Mouse (Mus musculus) intestine, embryonic 14.5 days (tissue): ENCODE data around the gene Ptprn2. TPM values are rescaled to one million over a fixed set of nuclear protein-coding genes. Genes with fewer than 3 reads are reported as not detected.

ENCODE experiments used
- ATAC-seq: fragments of 200-750 bp; cut with Nextera tagmentation; replicated peaks from 2 replicates; pipeline ENCODE4 v1.8.0; 2017; ENCODE audit warnings: low read depth, moderate number of reproducible peaks, moderate TSS enrichment, moderate library complexity; ENCODE audit not compliant: low FRiP score, low TSS enrichment
- DNase-seq: peaks from one replicate; pipeline ENCODE4 v3.0.0-alpha.2; 2018; ENCODE audit warnings: low spot score
- H3K27ac ChIP-seq: fragments of 300-500 bp; sonication (generic); 2 replicates; pipeline ENCODE4 v1.5.1; 2014; ENCODE audit warnings: low read depth, mild to moderate bottlenecking, control low read depth
- H3K27me3 ChIP-seq: fragments of 300-500 bp; sonication (generic); replicated peaks from 2 replicates; pipeline ENCODE4 v1.6.1; 2014; ENCODE audit warnings: low read length, control low read depth; ENCODE audit not compliant: control insufficient read depth, insufficient read depth
- H3K36me3 ChIP-seq: fragments of 300-500 bp; sonication (generic); 2 replicates; pipeline ENCODE4 v1.6.1; 2014; ENCODE audit warnings: low read length, control low read depth; ENCODE audit not compliant: control insufficient read depth, insufficient read depth
- H3K4me1 ChIP-seq: fragments of 300-500 bp; sonication (generic); replicated peaks from 2 replicates; pipeline ENCODE4 v1.6.1; 2014; ENCODE audit warnings: low read length, control low read depth, mixed read lengths; ENCODE audit not compliant: control insufficient read depth, insufficient read depth
- H3K4me2 ChIP-seq: fragments of 300-500 bp; sonication (generic); 2 replicates; pipeline ENCODE4 v1.6.1; 2014; ENCODE audit warnings: low read length
- H3K4me3 ChIP-seq: fragments of 300-500 bp; sonication (generic); 2 replicates; pipeline ENCODE4 v1.5.1; 2014; ENCODE audit warnings: low read depth, low read length, control low read depth, mixed read lengths
- H3K9ac ChIP-seq: fragments of 300-500 bp; sonication (generic); 2 replicates; pipeline ENCODE4 v1.6.1; 2014; ENCODE audit warnings: mild to moderate bottlenecking, low read length
- H3K9me3 ChIP-seq: fragments of 300-500 bp; sonication (generic); 2 replicates; pipeline ENCODE4 v1.6.1; 2016; ENCODE audit warnings: low read length, control low read depth; ENCODE audit not compliant: control insufficient read depth
- WGBS: fragments of 180-500 bp; shearing (Covaris S2); extraction: QIAGEN DNeasy Blood & Tissue Kit; methylation state at CpG from one replicate; pipeline ENCODE4 v1.1.7; 2014; 5-methylcytosine and 5-hydroxymethylcytosine counted together
- polyA plus RNA-seq: library from polyadenylated mRNA; unstranded; fragments of >200 nt; fragmentation: Nextera tagmentation; extraction: Ambion mirVana; gene quantifications from 2 replicates; pipeline ENCODE4 v1.2.1, GENCODE M21; 2014

The Ptprn2 gene
- polyA plus RNA-seq, 1 experiment from 2014 or later: 2.0 TPM

DNA sequence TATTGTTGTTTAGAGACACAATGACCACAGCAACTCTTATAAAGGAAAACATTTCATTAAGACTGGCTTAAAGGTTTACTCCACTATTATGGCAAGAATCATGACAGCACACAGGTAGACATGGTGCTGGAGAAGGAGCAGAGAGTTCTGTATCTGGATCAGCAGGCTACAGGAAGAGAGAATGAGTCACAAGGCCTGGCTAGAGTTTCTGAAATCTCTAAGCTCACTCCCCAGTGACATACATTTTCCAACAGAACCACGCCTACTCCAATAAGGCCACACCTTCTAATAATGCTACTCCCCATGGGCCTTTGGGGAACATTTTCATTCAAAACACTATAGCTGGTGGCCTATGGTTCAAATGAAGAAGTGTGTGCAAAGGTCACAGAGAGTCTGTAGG, 53.8 kb downstream of the Ptprn2 start:
- Histone ChIP-seq H3K4me1 (no peaks in the 10 kb centered on the region), H3K4me2 (no peak overlapping the region), H3K27me3 (no peaks in the 10 kb centered on the region), H3K9me3 (no peaks in the 10 kb centered on the region), H3K4me3 (no peak overlapping the region), H3K27ac (no peak overlapping the region), H3K36me3 (no peaks in the 10 kb centered on the region), H3K9ac (no peak overlapping the region)
- WGBS: 80% methylated on average over 1 of the region's 1 CpGs
- DNase-seq (no peak), ATAC-seq (no peak)

DNA sequence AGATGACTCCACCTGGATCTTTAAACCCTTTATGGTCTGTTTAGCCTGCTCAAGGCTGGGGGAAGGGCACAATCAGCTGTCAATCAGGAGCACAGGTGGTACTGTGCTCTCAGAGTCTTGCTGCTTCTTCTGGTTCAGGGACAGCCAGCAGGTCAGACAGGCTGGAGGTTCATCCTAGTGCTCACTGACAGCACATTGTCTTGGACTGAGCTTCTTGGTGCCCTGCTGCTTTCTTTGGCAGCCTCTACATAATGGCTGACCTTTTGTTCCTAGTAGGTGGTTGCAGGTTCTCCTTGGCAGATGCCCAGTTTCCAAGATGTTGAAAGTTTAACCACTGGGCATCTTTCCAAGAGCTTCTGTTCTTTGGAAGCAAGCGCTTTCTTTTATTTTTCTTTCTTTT, 55.1 kb downstream of the Ptprn2 start:
- no peak overlapping the region for H3K9ac ChIP-seq
- H3K36me3 ChIP-seq: no peaks in the 10 kb centered on the region
- no peaks in the 10 kb centered on the region for H3K27me3 ChIP-seq
- no peak overlapping the region for H3K4me3 ChIP-seq
- ATAC-seq (no peak), DNase-seq (no peak)
- no peak overlapping the region for H3K27ac ChIP-seq
- no peak overlapping the region for H3K4me2 ChIP-seq
- H3K9me3 ChIP-seq: no peaks in the 10 kb centered on the region
- WGBS: 81% methylated on average over 1 of the region's 1 CpGs
- no peaks in the 10 kb centered on the region for H3K4me1 ChIP-seq

GRCm38 (mm10) chr12:116550031-116550430, 64.5 kb downstream of the Ptprn2 start:
- Histone ChIP-seq H3K9ac (no peak overlapping the region), H3K36me3 (no peaks in the 10 kb centered on the region), H3K4me3 (no peak overlapping the region), H3K4me2 (no peak overlapping the region), H3K27ac (no peak overlapping the region), H3K27me3 (no peaks in the 10 kb centered on the region), H3K4me1 (no peaks in the 10 kb centered on the region), H3K9me3 (no peaks in the 10 kb centered on the region)
- no peak for ATAC-seq
- no peak for DNase-seq
- 79% methylated on average over 1 of the region's 1 CpGs for WGBS

DNA sequence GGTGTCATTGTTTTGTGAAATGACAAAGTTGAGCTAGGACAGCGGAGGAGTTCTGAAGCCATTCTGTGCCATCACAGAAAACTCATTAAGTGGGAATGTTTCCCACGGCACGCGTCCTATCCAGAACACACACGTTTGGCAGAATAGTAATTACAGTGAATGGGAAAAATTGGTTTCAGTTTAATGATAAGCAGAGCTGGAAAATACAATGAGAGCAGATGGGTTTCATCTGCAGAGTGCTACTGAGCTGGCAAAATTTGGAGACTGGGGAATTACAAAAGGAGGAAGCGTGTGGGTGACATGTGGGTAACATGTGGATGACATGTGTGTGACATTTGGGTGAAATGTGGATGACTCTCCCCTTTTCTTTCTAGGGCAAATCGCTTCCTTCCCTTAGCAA, 66.0 kb downstream of the Ptprn2 start:
- H3K9ac ChIP-seq: no peak overlapping the region

GRCm38 (mm10) chr12:116552306-116552705, 66.8 kb downstream of the Ptprn2 start:
- H3K9me3 ChIP-seq: no peaks in the 10 kb centered on the region
- no peaks in the 10 kb centered on the region for H3K27me3 ChIP-seq
- WGBS: 81% methylated on average over 2 of the region's 2 CpGs
- H3K27ac ChIP-seq: no peak overlapping the region
- H3K4me2 ChIP-seq: no peak overlapping the region
- ATAC-seq (no peak), DNase-seq (no peak)
- H3K4me3 ChIP-seq: no peak overlapping the region
- no peaks in the 10 kb centered on the region for H3K36me3 ChIP-seq
- no peak overlapping the region for H3K9ac ChIP-seq
- no peaks in the 10 kb centered on the region for H3K4me1 ChIP-seq

More for the DNA sequence above, 66.0 kb downstream of the Ptprn2 start:
- Histone ChIP-seq H3K4me3 (no peak overlapping the region), H3K4me2 (no peak overlapping the region), H3K36me3 (no peaks in the 10 kb centered on the region), H3K4me1 (no peaks in the 10 kb centered on the region), H3K9me3 (no peaks in the 10 kb centered on the region), H3K27me3 (no peaks in the 10 kb centered on the region), H3K27ac (no peak overlapping the region)
- DNase-seq: no peak
- WGBS: 84% methylated on average over 7 of the region's 7 CpGs
- no peak for ATAC-seq

DNA sequence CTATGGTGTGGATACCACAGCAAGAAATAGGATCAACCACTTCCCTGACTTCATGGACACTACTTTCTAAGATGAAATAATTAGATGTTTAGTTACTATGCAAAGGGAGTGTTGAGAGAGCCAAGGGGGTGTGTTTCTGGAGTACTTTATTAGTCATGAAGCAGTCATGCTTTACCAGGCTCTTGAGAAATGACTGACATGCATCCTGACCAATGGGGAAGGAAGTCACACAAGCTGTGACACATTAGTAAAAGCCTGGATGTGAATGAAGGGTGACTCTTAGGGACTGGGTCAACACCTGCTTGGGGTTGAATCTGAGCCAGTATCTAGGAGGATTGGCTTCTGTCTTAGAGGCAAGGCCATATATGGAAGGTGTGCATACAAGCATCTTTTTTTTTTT, 67.8 kb downstream of the Ptprn2 start:
- no peaks in the 10 kb centered on the region for H3K4me1 ChIP-seq
- no peak overlapping the region for H3K9ac ChIP-seq
- H3K4me2 ChIP-seq: no peak overlapping the region
- H3K27me3 ChIP-seq: no peaks in the 10 kb centered on the region
- H3K4me3 ChIP-seq: no peak overlapping the region
- no peak overlapping the region for H3K27ac ChIP-seq
- ATAC-seq (no peak), DNase-seq (no peak)
- H3K9me3 ChIP-seq: no peaks in the 10 kb centered on the region
- H3K36me3 ChIP-seq: no peaks in the 10 kb centered on the region

DNA sequence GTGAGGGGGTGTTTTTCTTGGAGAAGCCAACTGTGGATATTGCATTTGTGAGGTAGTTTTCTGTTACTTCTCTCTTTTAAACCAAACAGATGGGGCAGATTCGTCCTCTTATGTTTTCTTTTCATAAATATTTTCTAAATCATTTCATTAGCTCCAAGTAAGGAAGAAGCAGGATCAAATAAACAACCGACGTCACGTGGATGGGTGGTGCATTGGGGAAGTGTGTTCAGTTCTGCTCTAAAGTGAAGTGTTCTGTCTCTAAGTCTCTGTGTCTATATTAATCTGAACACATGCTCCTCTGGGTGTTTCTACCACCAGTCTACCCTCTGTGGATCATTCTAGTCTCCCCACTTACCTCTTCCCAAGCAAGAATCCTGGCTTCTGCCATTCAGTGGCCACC, 70.4 kb downstream of the Ptprn2 start:
- no peak for ATAC-seq
- no peak for DNase-seq
- H3K4me1 ChIP-seq: no peaks in the 10 kb centered on the region
- no peaks in the 10 kb centered on the region for H3K27me3 ChIP-seq
- no peak overlapping the region for H3K27ac ChIP-seq
- H3K36me3 ChIP-seq: no peaks in the 10 kb centered on the region
- 62% methylated on average over 4 of the region's 4 CpGs for WGBS
- no peak overlapping the region for H3K9ac ChIP-seq
- no peak overlapping the region for H3K4me2 ChIP-seq
- H3K9me3 ChIP-seq: no peaks in the 10 kb centered on the region
- H3K4me3 ChIP-seq: no peak overlapping the region

DNA sequence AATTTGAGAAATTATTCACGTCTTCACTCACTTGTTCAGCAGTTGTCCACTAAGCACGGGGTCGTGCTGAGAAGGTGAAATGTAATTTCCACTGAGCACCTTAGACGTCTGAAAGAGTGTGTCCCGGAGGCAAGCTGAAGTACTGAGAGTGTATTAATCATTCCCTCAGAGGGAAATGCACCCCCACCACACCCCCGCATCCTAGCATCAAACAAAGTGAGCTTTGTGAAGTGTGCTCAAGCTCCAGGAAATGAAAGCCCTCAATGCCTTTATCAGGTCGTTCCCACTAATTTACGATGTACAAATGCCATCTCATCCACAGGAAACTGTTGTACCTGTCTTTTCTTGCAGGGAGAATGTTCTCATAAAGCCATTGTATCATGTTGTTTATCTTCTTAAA, 78.9 kb downstream of the Ptprn2 start:
- Histone ChIP-seq H3K4me2 (no peak overlapping the region), H3K36me3 (no peaks in the 10 kb centered on the region), H3K4me3 (no peak overlapping the region), H3K9ac (no peak overlapping the region), H3K27ac (no peak overlapping the region), H3K27me3 (no peaks in the 10 kb centered on the region), H3K4me1 (no peaks in the 10 kb centered on the region), H3K9me3 (no peaks in the 10 kb centered on the region)
- DNase-seq (no peak), ATAC-seq (no peak)
- 50% methylated on average over 8 of the region's 8 CpGs for WGBS

- H3K4me1 ChIP-seq: no peaks in the 10 kb centered on the region
- ATAC-seq: no peak
- 65% methylated on average over 1 of the region's 1 CpGs for WGBS
- no peaks in the 10 kb centered on the region for H3K36me3 ChIP-seq
- H3K4me2 ChIP-seq: no peak overlapping the region
- no peak overlapping the region for H3K27ac ChIP-seq
- no peaks in the 10 kb centered on the region for H3K9me3 ChIP-seq
- no peak overlapping the region for H3K9ac ChIP-seq
- no peak for DNase-seq
- no peaks in the 10 kb centered on the region for H3K27me3 ChIP-seq
- no peak overlapping the region for H3K4me3 ChIP-seq
These were observed 81.2 kb downstream of the Ptprn2 start for GRCm38 (mm10) chr12:116566672-116567071.
